Mouse (Mus musculus): ENCODE results near the gene C2cd2l.
A peak's percentile ranks its signal among the peaks of the same experiment; 100 is the strongest.
"Not testable (repeated sequence)": the region's sequence is repeated elsewhere in the genome, so short reads cannot be mapped to it uniquely, and the experiment has no call there.

The C2cd2l gene

GRCm38 (mm10) chr9:44319887-44320798 is at the start of gene C2cd2l:
C2cd2l (minus strand) TSS chr9:44320285.
- DNase-seq: peak; percentile 88

- no peak for DNase-seq
Measured at GRCm38 (mm10) chr9:44364480-44364879, 44.4 kb upstream of the C2cd2l start.

DNA sequence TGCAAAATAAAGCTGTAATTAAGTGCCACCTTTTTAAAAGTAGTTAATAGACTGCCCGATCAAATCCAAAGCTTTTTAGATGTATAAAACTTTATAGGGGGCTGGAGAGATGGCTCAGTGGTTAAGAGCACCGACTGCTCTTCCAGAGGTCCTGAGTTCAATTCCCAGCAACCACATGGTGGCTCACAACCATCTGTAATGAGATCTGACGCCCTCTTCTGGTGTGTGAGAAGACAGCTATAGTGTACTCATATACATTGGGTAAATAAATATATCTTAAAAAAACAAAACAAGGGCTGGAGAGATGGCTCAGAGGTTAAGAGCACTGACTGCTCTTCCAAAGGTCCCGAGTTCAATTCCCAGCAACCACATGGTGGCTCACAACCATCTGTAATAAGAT is 41.8 kb upstream of the C2cd2l start:
- DNase-seq: not testable (repeated sequence)

DNA sequence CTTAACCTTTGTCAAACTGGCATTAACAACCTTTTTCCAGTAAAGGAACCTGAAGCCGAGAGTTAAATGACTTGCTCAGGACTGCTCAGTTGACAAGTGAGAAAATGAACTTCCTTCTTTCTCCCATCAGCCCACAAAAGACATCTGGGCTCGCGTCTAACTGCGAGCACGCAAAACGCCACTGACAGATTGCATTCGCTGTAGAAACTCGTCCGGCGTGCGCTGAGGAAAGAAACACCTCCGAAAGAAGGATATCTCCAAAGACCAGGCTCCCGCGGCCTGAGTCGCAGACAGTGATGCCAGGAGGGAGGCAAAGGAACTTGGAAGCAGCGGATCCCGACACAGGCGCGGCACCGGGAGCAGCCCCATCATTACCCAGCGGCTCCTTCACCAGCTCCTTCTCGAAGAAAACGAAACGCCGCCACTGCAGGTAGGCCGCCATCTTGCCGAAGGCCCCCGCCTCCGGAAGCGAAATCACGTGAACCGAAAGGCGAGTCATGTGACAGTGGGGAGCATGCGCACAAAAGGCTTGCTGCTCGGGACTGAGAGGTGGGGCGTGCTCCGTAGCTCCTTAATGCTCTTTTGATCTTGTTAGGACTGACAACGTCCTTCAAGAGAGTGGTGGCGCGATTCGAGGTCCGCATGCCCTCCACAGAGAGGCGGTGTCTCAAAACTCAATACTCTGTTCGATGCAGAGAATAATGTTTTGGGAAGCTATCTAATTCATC is 41.3 kb upstream of the C2cd2l start, which contains the start of gene Vps11:
Gene Vps11, minus strand, starts transcription at position 481 of the 728 bp plus-strand sequence.
- DNase-seq: peak; percentile 91

GRCm38 (mm10) chr9:44357207-44357606 is 37.1 kb upstream of the C2cd2l start:
- no peak for DNase-seq

- DNase-seq: no peak
Measured at GRCm38 (mm10) chr9:44353142-44353541, 33.1 kb upstream of the C2cd2l start.

DNA sequence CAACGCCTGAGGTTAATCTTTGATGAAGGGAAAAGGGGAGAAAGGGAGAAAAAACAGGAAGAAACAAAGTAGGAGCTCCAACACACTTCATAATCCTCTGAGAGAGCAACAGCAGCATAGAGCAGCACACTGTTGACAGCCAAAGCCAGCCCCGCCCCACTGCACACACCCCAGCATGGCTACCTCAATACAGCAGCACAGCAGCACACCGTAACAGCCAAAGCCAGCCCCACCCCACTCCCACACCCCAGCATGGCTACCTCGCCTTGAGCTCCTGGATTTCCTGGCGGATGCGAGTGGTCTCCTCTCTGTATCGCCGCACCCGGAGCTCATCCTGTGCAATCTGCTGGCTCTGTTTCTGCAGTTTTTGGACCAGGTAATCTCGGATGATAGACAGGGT is 32.3 kb upstream of the C2cd2l start:
- DNase-seq: no peak

GRCm38 (mm10) chr9:44351396-44351795 is 31.3 kb upstream of the C2cd2l start:
- DNase-seq: no peak

DNA sequence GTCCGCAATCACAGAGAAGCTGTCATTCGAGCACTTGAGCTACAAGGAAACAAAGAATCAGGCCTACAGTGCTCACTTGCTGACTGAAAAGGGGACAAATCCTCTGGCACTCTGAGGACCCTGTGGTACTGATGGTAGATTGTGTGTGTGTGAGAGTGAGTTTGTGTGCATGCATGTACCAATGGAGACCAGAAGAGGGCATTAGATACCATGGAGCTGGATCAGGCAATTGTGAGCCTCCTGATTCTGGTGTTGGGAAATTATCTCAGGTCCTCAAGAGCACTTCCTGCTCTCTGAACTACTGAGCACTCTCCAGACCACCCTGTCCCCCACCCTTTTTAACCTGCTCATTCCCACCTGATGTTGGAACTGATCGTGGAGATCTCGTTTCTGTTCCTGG is 28.5 kb upstream of the C2cd2l start:
- DNase-seq: no peak

GRCm38 (mm10) chr9:44347621-44348020 is 27.5 kb upstream of the C2cd2l start:
- no peak for DNase-seq

DNA sequence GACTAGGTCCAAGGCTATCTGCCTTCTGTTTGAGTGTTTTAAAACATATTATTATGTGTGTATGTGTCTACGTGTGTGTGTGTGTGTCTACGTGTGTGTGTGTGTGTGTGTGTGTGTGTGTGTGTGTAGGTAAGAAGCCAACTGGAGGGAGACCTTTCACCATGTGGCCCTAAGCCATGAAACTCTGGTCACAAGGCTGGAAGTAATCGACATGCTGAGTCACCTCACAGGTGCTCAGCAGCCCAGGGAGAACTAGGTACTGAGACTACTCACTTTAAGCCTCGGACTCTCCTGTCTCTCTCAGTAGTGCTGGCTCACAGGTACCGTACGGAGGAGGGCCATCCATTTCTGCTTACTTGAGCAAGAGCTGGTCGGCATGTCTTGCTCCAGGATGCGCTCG is 27.1 kb upstream of the C2cd2l start:
- no peak for DNase-seq

DNA sequence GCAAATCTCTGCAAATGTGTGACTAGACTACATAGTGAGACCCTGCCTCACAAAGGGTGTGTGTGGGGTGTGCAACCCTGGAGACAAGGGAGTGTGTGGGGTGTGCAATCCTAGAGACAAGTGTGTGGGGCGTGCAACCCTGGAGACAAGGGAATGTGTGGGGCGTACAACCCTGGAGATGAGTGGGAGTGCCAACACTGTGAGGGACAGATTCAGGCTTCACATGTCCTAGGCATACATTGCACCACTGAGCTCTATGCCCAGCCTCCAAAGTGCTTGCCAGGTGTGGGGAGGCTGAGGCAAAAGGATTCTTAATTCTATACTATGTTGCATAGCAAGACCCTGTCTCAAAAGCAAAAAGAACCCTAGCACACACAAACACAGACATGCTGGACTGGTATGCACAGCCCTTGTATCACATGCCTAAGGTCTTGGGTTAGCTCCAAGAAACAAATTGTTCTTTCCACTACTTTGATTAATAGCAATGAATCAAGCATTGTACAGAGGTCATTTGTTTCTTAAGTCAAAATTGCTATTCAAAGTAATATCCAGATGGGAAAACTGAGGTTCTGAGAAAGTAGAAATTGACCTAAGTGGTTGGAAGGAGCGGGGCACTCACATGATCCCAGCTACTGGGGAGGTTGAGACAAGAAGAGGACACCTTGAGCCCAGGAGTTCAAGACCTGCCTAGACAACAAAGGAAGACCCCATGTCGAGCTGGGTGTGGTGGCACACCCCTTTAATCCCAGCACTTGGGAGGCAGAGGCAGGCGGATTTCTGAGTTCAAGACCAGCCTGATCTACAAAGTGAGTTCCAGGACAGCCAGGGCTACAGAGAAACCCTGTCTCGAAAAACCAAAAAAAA is 25.7 kb upstream of the C2cd2l start:
- no peak for DNase-seq

GRCm38 (mm10) chr9:44343781-44344421 is 23.8 kb upstream of the C2cd2l start, which contains the start of gene Hmbs:
Hmbs (minus strand) TSS chr9:44344228.
- DNase-seq: peak; percentile 80

GRCm38 (mm10) chr9:44343290-44343689 is 23.2 kb upstream of the C2cd2l start:
- no peak for DNase-seq

DNA sequence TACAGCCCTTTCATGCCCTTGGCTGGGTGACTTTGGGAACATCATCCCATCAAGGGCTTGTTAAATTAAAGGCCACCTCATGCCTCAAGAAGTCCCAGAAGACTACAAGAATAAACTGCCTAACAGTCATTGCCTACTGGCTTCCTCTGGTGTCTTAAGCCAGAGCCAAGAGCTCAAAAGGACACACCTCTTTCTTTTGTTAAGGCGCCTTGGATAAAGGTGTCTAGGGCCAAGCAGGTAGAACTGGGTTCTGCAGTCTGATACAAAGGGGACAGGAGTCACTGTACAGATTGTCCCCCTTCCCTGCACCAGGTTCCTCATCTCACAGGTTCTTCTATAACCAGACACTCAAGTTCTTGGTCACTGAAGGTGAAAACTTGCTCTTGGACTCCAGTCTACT is 22.5 kb upstream of the C2cd2l start:
- no peak for DNase-seq

GRCm38 (mm10) chr9:44342173-44342572 is 22.1 kb upstream of the C2cd2l start:
- DNase-seq: no peak

DNA sequence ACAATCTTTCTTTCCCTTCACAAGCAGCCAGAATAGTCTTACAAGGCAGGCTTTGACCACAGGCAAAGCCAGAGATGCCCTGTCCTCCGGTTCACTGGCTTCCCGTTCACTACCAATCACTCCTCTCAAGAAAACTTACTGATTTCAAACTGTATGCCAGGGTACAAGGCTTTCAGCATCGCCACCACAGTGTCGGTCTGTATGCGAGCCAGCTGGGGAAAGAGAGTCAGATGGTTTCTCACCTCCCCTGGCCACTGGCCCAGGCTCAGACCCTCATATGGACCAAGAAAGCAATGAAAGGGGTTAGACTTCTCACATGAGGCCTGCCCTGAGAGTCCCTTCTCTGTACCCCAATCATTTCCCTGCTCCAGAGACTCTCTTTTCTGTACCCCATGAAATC is 21.4 kb upstream of the C2cd2l start:
- no peak for DNase-seq

GRCm38 (mm10) chr9:44338574-44338973 is 18.5 kb upstream of the C2cd2l start:
- no peak for DNase-seq

- no peak for DNase-seq
Measured at GRCm38 (mm10) chr9:44337436-44338169, 17.5 kb upstream of the C2cd2l start.

DNA sequence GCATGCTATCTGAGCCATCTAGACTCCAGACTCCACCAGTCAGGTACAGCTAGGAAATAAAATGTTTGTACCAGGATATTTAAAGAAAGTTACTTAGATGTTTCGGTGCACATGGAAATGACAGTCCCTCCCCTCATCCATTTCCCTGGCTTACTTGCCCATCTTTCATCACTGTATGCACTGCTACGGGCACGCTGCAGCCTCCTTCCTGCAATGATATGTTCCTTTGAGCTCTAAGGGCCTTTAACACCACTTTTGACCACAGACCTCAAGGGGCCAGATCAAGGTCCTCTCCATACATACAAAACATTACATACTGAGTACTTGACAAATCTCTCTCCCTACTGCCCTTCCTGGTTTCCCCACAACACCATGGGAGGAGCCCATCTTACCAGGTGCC is 16.9 kb upstream of the C2cd2l start:
- DNase-seq: no peak

GRCm38 (mm10) chr9:44336513-44336912 is 16.4 kb upstream of the C2cd2l start:
- not testable (repeated sequence) for DNase-seq

GRCm38 (mm10) chr9:44336093-44336406 is 16.0 kb upstream of the C2cd2l start:
- DNase-seq: no peak
